Mouse (Mus musculus) liver, embryonic 14.5 days (tissue): ENCODE measurements around the gene Qrich2. TPM values are rescaled to one million over a fixed set of nuclear protein-coding genes. Genes with fewer than 3 reads are reported as not detected.

ENCODE experiments used
- ATAC-seq: fragments of 200-750 bp; cut with Nextera tagmentation; 2 replicates; pipeline ENCODE4 v1.8.0; 2017; ENCODE audit warnings: moderate number of reproducible peaks, mild to moderate bottlenecking, moderate library complexity; ENCODE audit not compliant: insufficient read depth
- DNase-seq, 3 experiments: peaks; one replicate each; pipeline ENCODE4 v3.0.0-alpha.2; 2012 to 2013; ENCODE audit warnings: low read depth in 3 of 3, low spot score in 3 of 3
- H3K27ac ChIP-seq: fragments of 300-500 bp; sonication (generic); 2 replicates; pipeline ENCODE4 v1.5.1; 2014; ENCODE audit warnings: moderate library complexity, mild to moderate bottlenecking, control low read depth, inconsistent platforms
- H3K27me3 ChIP-seq: fragments of 300-500 bp; sonication (generic); 2 replicates; pipeline ENCODE4 v1.6.1; 2014; ENCODE audit warnings: mild to moderate bottlenecking, low read length, moderate library complexity; ENCODE audit not compliant: control insufficient read depth, insufficient read depth
- H3K36me3 ChIP-seq: fragments of 300-500 bp; sonication (generic); replicated peaks from 2 replicates; pipeline ENCODE4 v1.6.1; 2014; ENCODE audit warnings: low read depth; ENCODE audit not compliant: control insufficient read depth, insufficient read depth
- H3K4me1 ChIP-seq, 2 experiments: fragments of 200-500 bp in 1 of 2; fragments of 300-500 bp in 1 of 2; sonication (generic) in 1 of 2; replicated peaks; 2 replicates each; pipeline ENCODE4 v1.6.1; 2012 to 2014; ENCODE audit warnings: antibody characterized with exemption in 1 of 2, inconsistent platforms in 1 of 2, low read length in 1 of 2; ENCODE audit not compliant: control insufficient read depth in 2 of 2, insufficient read depth in 2 of 2
- H3K4me2 ChIP-seq: fragments of 300-500 bp; sonication (generic); 2 replicates; pipeline ENCODE4 v1.6.1; 2014; ENCODE audit warnings: low read depth, mild to moderate bottlenecking, control low read depth, moderate library complexity
- H3K4me3 ChIP-seq, 2 experiments: fragments of 200-500 bp in 1 of 2; fragments of 300-500 bp in 1 of 2; sonication (generic) in 1 of 2; 2 replicates each; pipeline ENCODE4 v1.5.1; 2012 to 2014; ENCODE audit warnings: low read depth in 2 of 2, low read length in 2 of 2, mild to moderate bottlenecking in 2 of 2, control low read depth in 1 of 2, inconsistent platforms in 1 of 2, moderate library complexity in 1 of 2; ENCODE audit not compliant: insufficient read depth in 1 of 2
- H3K9ac ChIP-seq: fragments of 300-500 bp; sonication (generic); replicated peaks from 2 replicates; pipeline ENCODE4 v1.6.1; 2014; ENCODE audit warnings: mild to moderate bottlenecking, control low read depth, moderate library complexity
- H3K9me3 ChIP-seq: fragments of 300-500 bp; sonication (generic); 2 replicates; pipeline ENCODE4 v1.6.1; 2016; ENCODE audit warnings: low read length, mixed read lengths; ENCODE audit not compliant: control insufficient read depth
- CTCF ChIP-seq: IDR thresholded peaks from 2 replicates; pipeline ENCODE4 v1.5.1; 2016; ENCODE audit warnings: antibody characterized with exemption, low read depth, control low read depth
- EP300 ChIP-seq: IDR thresholded peaks from 2 replicates; pipeline ENCODE4 v1.6.1; 2016; ENCODE audit warnings: antibody characterized with exemption, low read depth
- WGBS: fragments of 180-500 bp; shearing (Covaris S2); extraction: QIAGEN DNeasy Blood & Tissue Kit; methylation state at CpG from one replicate; pipeline ENCODE4 v1.1.7; 2014; ENCODE audit not compliant: insufficient replicate concordance; 5-methylcytosine and 5-hydroxymethylcytosine counted together
- polyA plus RNA-seq, 2 experiments: library from polyadenylated mRNA; depleted of rRNA in 1 of 2; stranded (reverse) in 1 of 2; unstranded in 1 of 2; fragments of >200 nt; fragmentation: Nextera tagmentation in 1 of 2; extraction: Ambion mirVana in 1 of 2; gene quantifications; 2 replicates each; pipeline versions ENCODE4 v1.2.1 to v1.2.3; 2012 to 2014

Gene Qrich2
- polyA plus RNA-seq, 2 experiments: 0.01 to 0.08 TPM

GRCm38 (mm10) chr11:116439269-116440240 is 26.5 kb downstream of the Qrich2 start:
- H3K4me3 ChIP-seq: no peak overlapping the region
- no peaks in the 10 kb centered on the region for H3K27me3 ChIP-seq
- TF ChIP-seq EP300 (no peak), CTCF (no peak)
- no peak overlapping the region for H3K4me2 ChIP-seq
- peaks cover 25% of the 10 kb centered on the region for H3K36me3 ChIP-seq
- whole genome bisulfite sequencing: 75% methylated on average over 19 of the region's 19 CpGs
- no peak overlapping the region for H3K27ac ChIP-seq
- ATAC-seq (no peak), DNase-seq (no peak)
- peaks cover 9 to 27% of the 10 kb centered on the region in 2 experiments for H3K4me1 ChIP-seq
- no peaks in the 10 kb centered on the region for H3K9me3 ChIP-seq
- H3K9ac ChIP-seq: no peak overlapping the region

- peaks cover 9 to 30% of the 10 kb centered on the region in 2 experiments for H3K4me1 ChIP-seq
- TF ChIP-seq EP300 (no peak), CTCF (no peak)
- no peak for DNase-seq
- WGBS: 88% methylated on average over 11 of the region's 11 CpGs
- ATAC-seq: no peak
- no peaks in the 10 kb centered on the region for H3K9me3 ChIP-seq
- no peak overlapping the region; the same call in 1 of the 2 replicates for H3K4me2 ChIP-seq
- H3K27ac ChIP-seq: no peak overlapping the region
- no peaks in the 10 kb centered on the region for H3K27me3 ChIP-seq
- H3K36me3 ChIP-seq: peaks cover 25% of the 10 kb centered on the region
- H3K9ac ChIP-seq: no peak overlapping the region
- H3K4me3 ChIP-seq: no peak overlapping the region
These were observed 28.5 kb downstream of the Qrich2 start for GRCm38 (mm10) chr11:116437541-116437940.

GRCm38 (mm10) chr11:116436725-116437331 is 29.2 kb downstream of the Qrich2 start:
- TF ChIP-seq CTCF: no peak
- no peak for TF ChIP-seq EP300
- no peak overlapping the region for H3K9ac ChIP-seq
- ATAC-seq: no peak
- peak in 1 of 3 experiments; percentile 49 for DNase-seq
- WGBS: 11% methylated on average over 4 of the region's 4 CpGs
- peak overlapping the region; percentile 68 for H3K4me2 ChIP-seq
- H3K36me3 ChIP-seq: peaks cover 25% of the 10 kb centered on the region
- H3K27ac ChIP-seq: peak overlapping the region; percentile 56
- H3K27me3 ChIP-seq: no peaks in the 10 kb centered on the region
- H3K9me3 ChIP-seq: no peaks in the 10 kb centered on the region
- peaks cover 9 to 30% of the 10 kb centered on the region in 2 experiments for H3K4me1 ChIP-seq
- H3K4me3 ChIP-seq: peak overlapping the region; percentile 10 to 74; a peak in 2 of 4 replicates

- TF ChIP-seq CTCF: no peak
- peak; percentile 41 for TF ChIP-seq EP300
- no peaks in the 10 kb centered on the region for H3K9me3 ChIP-seq
- ATAC-seq (no peak), DNase-seq (no peak)
- peak overlapping the region; percentile 68 for H3K4me2 ChIP-seq
- peak overlapping the region; percentile 19 for H3K9ac ChIP-seq
- peak overlapping the region; percentile 56 for H3K27ac ChIP-seq
- 5% methylated on average over 5 of the region's 5 CpGs for WGBS
- peaks cover 25% of the 10 kb centered on the region for H3K36me3 ChIP-seq
- peak overlapping the region; percentile 32 to 74 for H3K4me3 ChIP-seq
- peaks cover 10 to 33% of the 10 kb centered on the region in 2 experiments for H3K4me1 ChIP-seq
- H3K27me3 ChIP-seq: no peaks in the 10 kb centered on the region
These were observed 29.9 kb downstream of the Qrich2 start for GRCm38 (mm10) chr11:116435992-116436724.
